Mouse (Mus musculus): ENCODE results near the gene Adamts3. TPM values are rescaled to one million over a fixed set of nuclear protein-coding genes. Genes with fewer than 3 reads are reported as not detected.

Adamts3 gene
- polyA plus RNA-seq, 2 experiments: 0.98 to 1.2 TPM

DNA sequence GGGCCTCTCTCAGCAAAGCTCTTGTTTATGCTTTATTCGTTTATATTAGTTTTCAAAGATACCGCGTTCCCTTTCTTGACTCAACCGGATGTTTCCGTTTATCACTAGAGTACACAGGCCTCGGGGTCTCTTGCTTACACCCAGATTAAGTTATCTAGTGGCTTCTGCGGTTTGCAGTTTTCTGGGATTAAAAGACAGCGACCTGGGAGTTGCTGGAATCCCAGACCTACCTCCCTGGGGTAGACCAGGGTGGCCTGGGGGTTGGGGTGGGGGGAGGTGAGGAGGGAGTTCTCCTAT lies 722 bp upstream of the Adamts3 start:
- TF ChIP-seq EP300 (IDR thresholded peaks at IDR 0.05; ENCODE audit: low read depth) (peak; percentile 53), CTCF (IDR thresholded peaks at IDR 0.05; ENCODE audit: low read depth) (no peak)
- Histone ChIP-seq H3K27me3 (ENCODE audit: control insufficient read depth, insufficient read depth, low read length) (no peaks in the 10 kb centered on the region), H3K4me2 (ENCODE audit: low read depth) (peak overlapping the region; percentile 93), H3K27ac (no peak overlapping the region), H3K36me3 (replicated peaks; ENCODE audit: control insufficient read depth, insufficient read depth, low read depth) (no peaks in the 10 kb centered on the region), H3K9ac (replicated peaks) (no peak overlapping the region), H3K9me3 (ENCODE audit: control insufficient read depth, low read length) (no peaks in the 10 kb centered on the region), H3K4me1 (replicated peaks; ENCODE audit: control insufficient read depth in 2 of 2, insufficient read depth in 2 of 2, low read length in 1 of 2) (peaks cover 0 to 13% of the 10 kb centered on the region in 2 experiments; a peak in 2 of 4 replicates), H3K4me3 (ENCODE audit: insufficient read depth in 1 of 2, low read depth in 2 of 2, low read length in 2 of 2) (peak overlapping the region in 1 of 2 experiments; percentile 58; a peak in 1 of 4 replicates)
- 2% methylated on average over 8 of the region's 8 CpGs for WGBS (ENCODE audit: insufficient replicate concordance)
- peak; percentile 42; the same call in 1 of the 2 replicates for ATAC-seq (ENCODE audit: insufficient read depth)
- peak in 2 of 3 experiments; percentile 17 to 28 for DNase-seq (ENCODE audit: low read depth in 3 of 3, low spot score in 3 of 3)

DNA sequence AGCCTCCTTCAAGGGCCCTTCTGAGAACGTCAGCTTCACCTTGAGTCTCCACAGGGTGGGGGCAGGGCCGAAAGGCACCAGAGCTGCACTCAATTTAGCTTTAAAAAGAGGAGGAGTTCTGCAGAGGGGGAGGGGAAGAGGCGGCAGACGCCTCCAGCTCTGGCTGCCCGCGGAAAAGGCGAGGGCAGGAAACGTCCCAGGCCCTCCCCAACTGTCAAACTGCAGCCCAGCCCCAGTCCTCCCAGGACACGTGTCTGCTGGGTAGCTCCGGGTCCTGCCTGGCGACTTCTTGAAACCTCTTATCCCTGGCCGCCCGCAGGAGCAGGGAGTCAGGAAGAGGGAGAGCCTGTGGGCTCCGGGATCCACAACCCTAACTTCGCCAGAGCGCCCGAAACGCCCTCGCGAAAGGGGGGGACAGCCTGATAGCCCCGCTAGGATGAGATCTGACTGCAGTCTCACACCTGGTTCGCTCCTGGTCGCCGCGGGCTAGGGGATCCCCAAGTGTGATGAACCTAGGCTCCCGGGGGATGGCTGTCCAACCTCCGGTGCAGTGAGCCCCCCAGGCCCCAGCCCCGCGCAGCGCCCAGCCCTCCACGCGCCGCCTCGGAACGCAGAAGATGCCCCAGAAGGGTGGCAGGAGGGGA lies 921 bp downstream of the Adamts3 start:
- Histone ChIP-seq H3K4me2 (ENCODE audit: low read depth) (peak overlapping the region; percentile 93), H3K9me3 (ENCODE audit: control insufficient read depth, low read length) (no peaks in the 10 kb centered on the region), H3K4me3 (ENCODE audit: insufficient read depth in 1 of 2, low read depth in 2 of 2, low read length in 2 of 2) (peak overlapping the region; percentile 58 to 59), H3K4me1 (replicated peaks; ENCODE audit: control insufficient read depth in 2 of 2, insufficient read depth in 2 of 2, low read length in 1 of 2) (peaks cover 0 to 13% of the 10 kb centered on the region in 2 experiments; a peak in 2 of 4 replicates), H3K27me3 (ENCODE audit: control insufficient read depth, insufficient read depth, low read length) (no peaks in the 10 kb centered on the region), H3K9ac (replicated peaks) (peak overlapping the region; percentile 45), H3K27ac (no peak overlapping the region), H3K36me3 (replicated peaks; ENCODE audit: control insufficient read depth, insufficient read depth, low read depth) (no peaks in the 10 kb centered on the region)
- ATAC-seq (ENCODE audit: insufficient read depth) (peak; percentile 75), DNase-seq (ENCODE audit: low read depth in 3 of 3, low spot score in 3 of 3) (peak in 2 of 3 experiments; percentile 30 to 60)
- 0% methylated on average over 35 of the region's 35 CpGs for WGBS (ENCODE audit: insufficient replicate concordance)
- no peak for TF ChIP-seq EP300 (IDR thresholded peaks at IDR 0.05; ENCODE audit: low read depth)
- no peak for TF ChIP-seq CTCF (IDR thresholded peaks at IDR 0.05; ENCODE audit: low read depth)

DNA sequence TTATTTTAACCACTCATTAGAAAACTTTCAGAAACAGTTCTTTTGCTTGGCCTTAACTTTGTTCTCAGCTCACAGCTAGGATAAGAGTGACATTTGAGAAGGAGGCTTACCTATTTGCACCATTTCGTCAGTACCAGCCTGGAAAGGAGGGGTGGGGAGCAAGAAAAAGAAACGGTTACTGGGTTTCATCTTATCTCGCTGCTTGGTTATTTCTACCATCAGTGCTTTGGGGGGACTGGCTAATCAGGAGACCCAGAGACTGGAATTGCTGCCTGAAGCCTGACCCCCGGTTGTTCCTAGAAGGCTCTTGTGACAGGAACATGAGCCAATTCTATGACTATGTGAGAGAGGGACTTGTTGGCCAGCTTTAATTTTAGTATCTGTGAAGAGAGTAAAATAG lies 1.7 kb downstream of the Adamts3 start:
- Histone ChIP-seq H3K9me3 (ENCODE audit: control insufficient read depth, low read length) (no peaks in the 10 kb centered on the region), H3K4me3 (ENCODE audit: insufficient read depth in 1 of 2, low read depth in 2 of 2, low read length in 2 of 2) (peak overlapping the region in 1 of 2 experiments; percentile 59; a peak in 1 of 4 replicates), H3K4me2 (ENCODE audit: low read depth) (peak overlapping the region; percentile 93), H3K27me3 (ENCODE audit: control insufficient read depth, insufficient read depth, low read length) (no peaks in the 10 kb centered on the region), H3K36me3 (replicated peaks; ENCODE audit: control insufficient read depth, insufficient read depth, low read depth) (no peaks in the 10 kb centered on the region), H3K4me1 (replicated peaks; ENCODE audit: control insufficient read depth in 2 of 2, insufficient read depth in 2 of 2, low read length in 1 of 2) (peaks cover 0 to 13% of the 10 kb centered on the region in 2 experiments; a peak in 2 of 4 replicates), H3K27ac (no peak overlapping the region), H3K9ac (replicated peaks) (no peak overlapping the region)
- ATAC-seq (ENCODE audit: insufficient read depth): no peak
- TF ChIP-seq EP300 (IDR thresholded peaks at IDR 0.05; ENCODE audit: low read depth): no peak
- no peak for TF ChIP-seq CTCF (IDR thresholded peaks at IDR 0.05; ENCODE audit: low read depth)
- DNase-seq (ENCODE audit: low read depth in 3 of 3, low spot score in 3 of 3): no peak
- WGBS (ENCODE audit: insufficient replicate concordance): 16% methylated on average over 4 of the region's 4 CpGs

DNA sequence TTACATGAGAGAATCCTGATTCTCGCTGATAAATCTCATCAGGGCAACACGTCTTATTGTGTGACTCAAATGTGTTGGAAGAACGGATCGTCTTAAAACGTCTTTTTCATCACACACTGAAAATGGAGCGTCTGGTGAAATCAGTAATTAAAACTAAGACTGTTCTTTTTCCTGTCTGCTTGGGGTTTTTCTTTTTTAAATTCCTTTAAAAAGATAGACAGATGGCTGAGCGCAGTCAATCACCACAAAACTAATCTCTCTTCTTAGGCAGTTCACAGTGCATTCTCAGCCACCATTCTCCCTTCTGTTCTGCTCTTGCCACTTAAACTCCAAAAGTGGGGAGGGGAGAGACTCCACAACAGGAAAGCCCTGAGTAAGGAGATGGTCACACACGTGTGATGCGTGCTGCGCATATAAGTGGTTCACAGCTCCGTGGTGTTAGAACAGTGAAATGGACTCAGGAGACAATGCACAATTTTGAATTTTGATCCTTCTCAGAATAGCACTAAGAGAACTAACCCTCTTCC lies 4.2 kb downstream of the Adamts3 start:
- 78% methylated on average over 11 of the region's 11 CpGs for WGBS (ENCODE audit: insufficient replicate concordance)
- no peak overlapping the region for H3K9ac ChIP-seq (replicated peaks)
- peaks cover 0 to 6% of the 10 kb centered on the region in 2 experiments; a peak in 2 of 4 replicates for H3K4me1 ChIP-seq (replicated peaks; ENCODE audit: control insufficient read depth in 2 of 2, insufficient read depth in 2 of 2, low read length in 1 of 2)
- DNase-seq (ENCODE audit: low read depth in 3 of 3, low spot score in 3 of 3) (no peak), ATAC-seq (ENCODE audit: insufficient read depth) (no peak)
- no peaks in the 10 kb centered on the region for H3K36me3 ChIP-seq (replicated peaks; ENCODE audit: control insufficient read depth, insufficient read depth, low read depth)
- no peak overlapping the region for H3K4me2 ChIP-seq (ENCODE audit: low read depth)
- no peaks in the 10 kb centered on the region for H3K27me3 ChIP-seq (ENCODE audit: control insufficient read depth, insufficient read depth, low read length)
- H3K4me3 ChIP-seq (ENCODE audit: insufficient read depth in 1 of 2, low read depth in 2 of 2, low read length in 2 of 2): no peak overlapping the region
- no peak for TF ChIP-seq CTCF (IDR thresholded peaks at IDR 0.05; ENCODE audit: low read depth)
- no peak for TF ChIP-seq EP300 (IDR thresholded peaks at IDR 0.05; ENCODE audit: low read depth)
- H3K27ac ChIP-seq: no peak overlapping the region
- H3K9me3 ChIP-seq (ENCODE audit: control insufficient read depth, low read length): no peaks in the 10 kb centered on the region

DNA sequence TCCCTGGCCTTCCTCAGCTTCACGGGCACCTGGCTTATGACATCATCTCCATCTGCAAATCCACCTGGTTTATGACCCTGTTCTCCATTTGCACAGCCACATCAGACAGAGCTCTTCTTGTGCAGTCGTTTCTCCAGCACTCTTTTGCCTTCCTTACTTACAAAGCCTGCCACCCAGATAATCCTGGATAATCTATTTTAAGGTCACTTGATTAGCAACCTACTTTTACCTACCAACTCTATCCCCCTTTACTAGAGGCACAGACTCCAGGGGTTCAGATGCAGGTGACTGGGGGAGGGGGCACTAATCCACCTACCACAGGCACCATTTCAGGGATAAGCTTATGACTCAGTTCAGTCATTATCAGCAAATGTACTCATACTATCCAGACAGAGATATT lies 10.5 kb downstream of the Adamts3 start:
- ATAC-seq (ENCODE audit: insufficient read depth) (no peak), DNase-seq (ENCODE audit: low read depth in 3 of 3, low spot score in 3 of 3) (no peak)
- Histone ChIP-seq H3K36me3 (replicated peaks; ENCODE audit: control insufficient read depth, insufficient read depth, low read depth) (no peaks in the 10 kb centered on the region), H3K27ac (no peak overlapping the region), H3K4me2 (ENCODE audit: low read depth) (no peak overlapping the region), H3K9ac (replicated peaks) (no peak overlapping the region), H3K4me3 (ENCODE audit: insufficient read depth in 1 of 2, low read depth in 2 of 2, low read length in 2 of 2) (no peak overlapping the region), H3K4me1 (replicated peaks; ENCODE audit: control insufficient read depth in 2 of 2, insufficient read depth in 2 of 2, low read length in 1 of 2) (no peaks in the 10 kb centered on the region), H3K27me3 (ENCODE audit: control insufficient read depth, insufficient read depth, low read length) (no peaks in the 10 kb centered on the region), H3K9me3 (ENCODE audit: control insufficient read depth, low read length) (no peaks in the 10 kb centered on the region)
- WGBS (ENCODE audit: insufficient replicate concordance): 36% methylated on average over 2 of the region's 2 CpGs
- TF ChIP-seq EP300 (IDR thresholded peaks at IDR 0.05; ENCODE audit: low read depth): no peak
- TF ChIP-seq CTCF (IDR thresholded peaks at IDR 0.05; ENCODE audit: low read depth): no peak

Measured in liver, embryonic 14.5 days (tissue).